Mouse (Mus musculus): ENCODE data around the gene Fggy. TPM values are rescaled to one million over a fixed set of nuclear protein-coding genes. Genes with fewer than 3 reads are reported as not detected.

Fggy gene
- total RNA-seq (2021), result 10 to 100 TPM in 1 of 2 experiments, 1 to 10 TPM in 1; 9.5 to 13.2 TPM
- long read RNA-seq, experiment 1, partial matches to known transcripts, result 1 of 7 reads
- long read RNA-seq, experiment 1, other reads (novel, unspliced or antisense), result 6 of 7 reads
- long read RNA-seq, experiment 2, transcript Fggy-202 (16 exons, 1,891 nt), result major isoform, 7 of 18 reads
- long read RNA-seq, experiment 2, partial matches to known transcripts, result 2 of 18 reads
- long read RNA-seq, experiment 2, other reads (novel, unspliced or antisense), result 9 of 18 reads

- DNase-seq (ENCODE audit: low spot score in 2 of 2), result peak; percentile 97 to 98
Measured at GRCm38 (mm10) chr4:95557333-95557956, at the start of gene Fggy. Gene Fggy, plus strand, starts transcription at chr4:95557507.

- DNase-seq (ENCODE audit: low spot score in 2 of 2), result no peak
Measured at GRCm38 (mm10) chr4:95507946-95508311, 49.4 kb upstream of the Fggy start.

GRCm38 (mm10) chr4:95518382-95518781, 38.9 kb upstream of the Fggy start:
- no peak for DNase-seq (ENCODE audit: low spot score in 2 of 2)

- DNase-seq (ENCODE audit: low spot score in 2 of 2), result no peak
Measured at GRCm38 (mm10) chr4:95519975-95520642, 37.2 kb upstream of the Fggy start.

- DNase-seq (ENCODE audit: low spot score in 2 of 2), result no peak
Measured at GRCm38 (mm10) chr4:95520643-95521032, 36.7 kb upstream of the Fggy start.

- no peak for DNase-seq (ENCODE audit: low spot score in 2 of 2)
Measured at GRCm38 (mm10) chr4:95526588-95526987, 30.7 kb upstream of the Fggy start.

GRCm38 (mm10) chr4:95530757-95531156, 26.6 kb upstream of the Fggy start:
- DNase-seq (ENCODE audit: low spot score in 2 of 2), result no peak

- no peak for DNase-seq (ENCODE audit: low spot score in 2 of 2)
Measured at GRCm38 (mm10) chr4:95533946-95534345, 23.4 kb upstream of the Fggy start.

GRCm38 (mm10) chr4:95541382-95542038, 15.8 kb upstream of the Fggy start:
- DNase-seq (ENCODE audit: low spot score in 2 of 2), result no peak

- no peak for DNase-seq (ENCODE audit: low spot score in 2 of 2)
Measured at GRCm38 (mm10) chr4:95542039-95542790, 15.1 kb upstream of the Fggy start.

GRCm38 (mm10) chr4:95543529-95543928, 13.8 kb upstream of the Fggy start:
- DNase-seq (ENCODE audit: low spot score in 2 of 2), result no peak

GRCm38 (mm10) chr4:95556663-95557332, 509 bp upstream of the Fggy start:
- DNase-seq (ENCODE audit: low spot score in 2 of 2), result no peak

GRCm38 (mm10) chr4:95558271-95558888, 1.1 kb downstream of the Fggy start:
- DNase-seq (ENCODE audit: low spot score in 2 of 2), result peak; percentile 14 to 19

- DNase-seq (ENCODE audit: low spot score in 2 of 2), result no peak
Measured at GRCm38 (mm10) chr4:95571621-95572020, 14.3 kb downstream of the Fggy start.

GRCm38 (mm10) chr4:95573704-95574103, 16.4 kb downstream of the Fggy start:
- no peak for DNase-seq (ENCODE audit: low spot score in 2 of 2)

GRCm38 (mm10) chr4:95575411-95575911, 18.2 kb downstream of the Fggy start:
- no peak for DNase-seq (ENCODE audit: low spot score in 2 of 2)

GRCm38 (mm10) chr4:95579183-95579582, 21.9 kb downstream of the Fggy start:
- DNase-seq (ENCODE audit: low spot score in 2 of 2), result no peak

- no peak for DNase-seq (ENCODE audit: low spot score in 2 of 2)
Measured at GRCm38 (mm10) chr4:95584107-95584762, 26.9 kb downstream of the Fggy start.

GRCm38 (mm10) chr4:95586274-95587001, 29.1 kb downstream of the Fggy start:
- DNase-seq (ENCODE audit: low spot score in 2 of 2), result no peak

All from layer of hippocampus, postnatal 14 days (tissue).